In the genomic region with DNA sequence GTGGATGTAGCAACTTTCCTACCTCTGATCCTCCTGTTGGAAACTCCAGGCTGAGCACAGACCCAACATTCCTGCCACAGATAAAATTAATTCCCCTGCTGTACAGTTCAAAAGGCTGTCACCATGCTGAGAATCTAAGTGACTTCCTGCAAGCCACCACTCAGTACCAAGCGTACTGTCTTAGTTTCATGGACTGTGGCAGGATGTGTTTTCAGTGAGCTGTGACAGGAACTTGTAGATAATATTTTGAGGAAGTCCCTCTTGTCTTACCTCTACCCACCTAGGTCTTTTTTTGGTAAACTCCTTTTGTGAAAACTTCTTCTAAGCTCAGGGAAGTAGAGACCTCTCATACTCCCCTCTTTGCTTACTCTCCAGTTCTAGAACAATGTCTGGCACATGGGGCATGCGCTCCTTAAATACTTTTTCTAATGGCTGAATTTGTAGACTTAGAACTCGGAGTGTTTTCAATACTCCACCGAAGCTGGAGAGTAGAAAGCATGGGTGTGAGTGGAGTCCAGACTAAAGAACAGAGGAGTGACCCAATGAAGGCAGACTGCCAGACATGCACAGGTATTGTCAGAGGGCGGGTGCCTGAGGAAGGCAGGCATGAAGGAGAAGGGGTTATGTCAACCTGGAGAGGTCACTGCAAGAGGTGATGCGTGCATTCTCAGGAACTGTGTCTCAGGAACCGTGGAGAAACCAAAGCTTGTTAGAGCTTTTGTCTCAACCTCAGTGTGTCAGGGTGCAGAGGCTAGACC, we compare ENCODE assay signal across 17 mouse cellular contexts. TPM values are rescaled to one million over a fixed set of nuclear protein-coding genes. Genes with fewer than 3 reads are reported as not detected.
DNase-seq lines count a peak whose midpoint lies in the region; ATAC-seq lines count a peak whose summit lies in the region.
"Had no signal": no experiment of that assay in that cellular context is flagged by ENCODE, and none has a peak within 500 bp of the region (broad histone marks: within the 10 kb centered on the region; RNA-seq: fewer than 3 reads in every experiment).

No protein-coding gene starts in this region.

- DNase-seq in kidney, adult 11 months, result peak; percentile 11
- peak; percentile 2 for DNase-seq in 416B (ENCODE audit: low read depth)
- peak; percentile 14 to 18 for DNase-seq in CD8-positive naive resting alpha-beta T cell, adult 2 months (ENCODE audit: low read depth in 2 of 2, low spot score in 2 of 2)
- no peak for DNase-seq in urinary bladder, postnatal 4 days (ENCODE audit: low spot score in 2 of 2)
- DNase-seq in cerebellum, postnatal 25 days, result no peak
- DNase-seq: cerebellum, adult 8-10 months; embryo, embryonic 11 days; gastrocnemius, postnatal 36 days; kidney, adult 8-10 months; liver, embryonic 13.5 days had no signal

- H3K4me2 ChIP-seq in kidney, embryonic 14.5 days (replicated peaks; ENCODE audit: low read depth, low read length), result no peak overlapping the region
- H3K4me2 ChIP-seq: forebrain, embryonic 12.5 days; heart, embryonic 15.5 days; hindbrain, embryonic 12.5 days; liver, embryonic 13.5 days had no signal

- H3K27ac ChIP-seq in kidney, embryonic 14.5 days (ENCODE audit: low read depth, low read length), result no peak overlapping the region
- H3K27ac ChIP-seq: forebrain, embryonic 12.5 days; heart, embryonic 15.5 days; hindbrain, embryonic 12.5 days; liver, embryonic 13.5 days had no signal

- no peaks in the 10 kb centered on the region for H3K9me3 ChIP-seq in kidney, embryonic 14.5 days (ENCODE audit: control insufficient read depth, low read length)
- H3K9me3 ChIP-seq: forebrain, embryonic 12.5 days; heart, embryonic 15.5 days; hindbrain, embryonic 12.5 days; liver, embryonic 13.5 days had no signal

- H3K9ac ChIP-seq in kidney, embryonic 14.5 days (ENCODE audit: low read depth, low read length), result no peak overlapping the region
- H3K9ac ChIP-seq: forebrain, embryonic 12.5 days; heart, embryonic 15.5 days; hindbrain, embryonic 12.5 days; liver, embryonic 13.5 days had no signal

- no peaks in the 10 kb centered on the region for H3K27me3 ChIP-seq in kidney, embryonic 14.5 days (ENCODE audit: control insufficient read depth, insufficient read depth, low read length)
- H3K27me3 ChIP-seq: forebrain, embryonic 12.5 days; heart, embryonic 15.5 days; hindbrain, embryonic 12.5 days; liver, embryonic 13.5 days; Patski had no signal

- no peak for ATAC-seq in kidney, embryonic 14.5 days (ENCODE audit: low FRiP score, low TSS enrichment)
- peak; percentile 79 for ATAC-seq in inflammation-experienced regulatory T-cells, adult 6 months
- ATAC-seq: lung, postnatal 0 days; Patski had no signal

- 74% methylated on average over 7 of the region's 7 CpGs for WGBS in kidney, embryonic 14.5 days

- no peaks in the 10 kb centered on the region for H3K4me1 ChIP-seq in kidney, embryonic 14.5 days (ENCODE audit: control insufficient read depth, insufficient read depth, low read length)
- H3K4me1 ChIP-seq: hindbrain, embryonic 12.5 days; liver, embryonic 13.5 days had no signal

- H3K4me3 ChIP-seq in kidney, embryonic 14.5 days (ENCODE audit: low read length), result no peak overlapping the region
- H3K4me3 ChIP-seq: forebrain, embryonic 12.5 days; heart, embryonic 15.5 days; hindbrain, embryonic 12.5 days; liver, embryonic 13.5 days had no signal

- no peaks in the 10 kb centered on the region for H3K36me3 ChIP-seq in kidney, embryonic 14.5 days (ENCODE audit: control insufficient read depth, insufficient read depth, low read length)
- H3K36me3 ChIP-seq: forebrain, embryonic 12.5 days; heart, embryonic 15.5 days; hindbrain, embryonic 12.5 days; liver, embryonic 13.5 days had no signal

RNA-seq across cellular contexts. Expression of a gene that starts 53.7 kb away (rescaled TPM):
- polyA plus RNA-seq in kidney, embryonic 14.5 days (2014; fragmentation: Nextera tagmentation; extraction: Ambion mirVana), result 80.2 and 86.4 TPM in 2 replicates
- polyA plus RNA-seq in inflammation-experienced regulatory T-cells, adult 6 months (2017; shearing (Covaris generic)), result 1 to 10 TPM in 2 of 3 experiments, under 1 TPM in 1; 0.19 to 3.4 (median 2.4) TPM

Comparison
In these comparisons a context has a peak if more than half of its experiments do, and no peak if none do; other contexts are left out.
1. DNase-seq: peak in kidney, adult 11 months (single experiment), 416B (single experiment) and CD8-positive naive resting alpha-beta T cell, adult 2 months (2 of 2); none in urinary bladder, postnatal 4 days (0 of 2) and cerebellum, postnatal 25 days (0 of 2).
2. RNA of a gene that starts 53.7 kb away (polyA plus RNA-seq): 80.2 to 86.4 TPM in kidney, embryonic 14.5 days; 0.19 to 3.4 TPM in inflammation-experienced regulatory T-cells, adult 6 months; every median in the first group is over 10 times any median in the second.